Comparison of ENCODE assay signal across 29 mouse cellular contexts in the genomic region with DNA sequence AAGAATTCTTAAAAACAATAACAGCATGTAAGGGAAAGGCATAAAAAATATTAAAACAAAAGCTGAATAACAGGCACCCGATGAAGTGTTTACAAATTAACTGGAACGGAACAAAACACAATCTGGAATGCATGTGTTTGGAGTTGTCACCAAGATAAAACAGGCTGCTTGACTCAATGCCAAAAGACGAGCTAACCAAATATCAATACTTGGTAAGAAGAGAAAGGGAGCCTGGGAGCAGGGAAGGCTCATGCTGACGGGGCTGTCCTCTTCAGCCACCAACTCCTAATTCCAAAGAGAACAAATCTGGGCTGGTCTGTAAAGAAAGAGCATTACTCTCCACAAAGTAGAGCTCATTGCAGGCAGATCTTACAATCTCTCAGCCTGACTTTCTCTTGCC.
DNase-seq lines count a peak whose midpoint lies in the region; ATAC-seq and TF ChIP-seq lines count a peak whose summit lies in the region.
"Had no signal": no experiment of that assay in that cellular context is flagged by ENCODE, and none has a peak within 500 bp of the region (broad histone marks: within the 10 kb centered on the region; RNA-seq: fewer than 3 reads in every experiment).

No protein-coding gene starts in this region.

- peak; percentile 37 to 41 for DNase-seq in cerebellum, postnatal 14 days
- no peak for DNase-seq in cerebellum, postnatal 36 days
- peak; percentile 43 for DNase-seq in limb, embryonic 14.5 days (ENCODE audit: low spot score)
- DNase-seq in limb, embryonic 10.5 days (ENCODE audit: low spot score) = no peak
- DNase-seq in lung, postnatal 10 days = peak; percentile 6
- DNase-seq in lung, postnatal 14 days = no peak
- peak; percentile 18 for DNase-seq in brain, adult 2 months (ENCODE audit: low read depth, low spot score)
- DNase-seq: adrenal gland, postnatal 10 days; cerebellum, adult 11-12 months; cerebellum, adult 9-11 months; gastrocnemius, postnatal 14 days; heart, adult 11 months; heart, postnatal 36 days; kidney, adult 9 months; kidney, postnatal 10 days; layer of hippocampus, postnatal 36 days; liver, postnatal 0 days; right cerebral cortex, postnatal 4 days; thymus, adult 2 months; thymus, postnatal 36 days had no signal

- H3K4me1 ChIP-seq in limb, embryonic 14.5 days (ENCODE audit: control insufficient read depth, insufficient read depth, low read length) = no peaks in the 10 kb centered on the region
- no peaks in the 10 kb centered on the region for H3K4me1 ChIP-seq in limb, embryonic 10.5 days
- H3K4me1 ChIP-seq in neural tube, embryonic 15.5 days = no peaks in the 10 kb centered on the region
- H3K4me1 ChIP-seq: embryonic facial prominence, embryonic 12.5 days; hindbrain, embryonic 13.5 days; liver, embryonic 12.5 days; midbrain, embryonic 12.5 days had no signal

- TF ChIP-seq POLR2A in limb, embryonic 14.5 days (IDR thresholded peaks at IDR 0.05; ENCODE audit: borderline replicate concordance, extremely low read depth, insufficient read depth, insufficient read length) = no peak

- no peak overlapping the region for H3K4me3 ChIP-seq in limb, embryonic 14.5 days (replicated peaks; ENCODE audit: low read length)
- H3K4me3 ChIP-seq in limb, embryonic 10.5 days = no peak overlapping the region
- no peak overlapping the region for H3K4me3 ChIP-seq in neural tube, embryonic 15.5 days (replicated peaks)
- H3K4me3 ChIP-seq: embryonic facial prominence, embryonic 12.5 days; hindbrain, embryonic 13.5 days; liver, embryonic 12.5 days; midbrain, embryonic 12.5 days had no signal

- no peaks in the 10 kb centered on the region for H3K27me3 ChIP-seq in limb, embryonic 14.5 days (ENCODE audit: control insufficient read depth, insufficient read depth, low read length)
- no peaks in the 10 kb centered on the region for H3K27me3 ChIP-seq in limb, embryonic 10.5 days (ENCODE audit: low read depth, poor library complexity, severe bottlenecking)
- H3K27me3 ChIP-seq in neural tube, embryonic 15.5 days (replicated peaks) = no peaks in the 10 kb centered on the region
- H3K27me3 ChIP-seq: embryonic facial prominence, embryonic 12.5 days; hindbrain, embryonic 13.5 days; liver, embryonic 12.5 days; midbrain, embryonic 12.5 days; Patski had no signal

- H3K9me3 ChIP-seq in limb, embryonic 14.5 days (ENCODE audit: control insufficient read depth, low read length) = no peaks in the 10 kb centered on the region
- H3K9me3 ChIP-seq in limb, embryonic 10.5 days (replicated peaks) = no peaks in the 10 kb centered on the region
- no peaks in the 10 kb centered on the region for H3K9me3 ChIP-seq in neural tube, embryonic 15.5 days (replicated peaks)
- H3K9me3 ChIP-seq: embryonic facial prominence, embryonic 12.5 days; hindbrain, embryonic 13.5 days; liver, embryonic 12.5 days; midbrain, embryonic 12.5 days had no signal

- 63% methylated on average over 4 of the region's 4 CpGs for WGBS in limb, embryonic 14.5 days
- 79% methylated on average over 4 of the region's 4 CpGs for WGBS in limb, embryonic 10.5 days
- 47% methylated on average over 4 of the region's 4 CpGs for WGBS in neural tube, embryonic 15.5 days

- H3K36me3 ChIP-seq in limb, embryonic 14.5 days (ENCODE audit: control insufficient read depth, insufficient read depth, low read length) = no peaks in the 10 kb centered on the region
- H3K36me3 ChIP-seq in limb, embryonic 10.5 days = no peaks in the 10 kb centered on the region
- H3K36me3 ChIP-seq in neural tube, embryonic 15.5 days = no peaks in the 10 kb centered on the region
- H3K36me3 ChIP-seq: embryonic facial prominence, embryonic 12.5 days; G1E; hindbrain, embryonic 13.5 days; liver, embryonic 12.5 days; midbrain, embryonic 12.5 days had no signal

- no peak overlapping the region for H3K27ac ChIP-seq in limb, embryonic 14.5 days (replicated peaks; ENCODE audit: low read depth, low read length)
- H3K27ac ChIP-seq in limb, embryonic 10.5 days = no peak overlapping the region
- no peak overlapping the region for H3K27ac ChIP-seq in neural tube, embryonic 15.5 days (replicated peaks)
- H3K27ac ChIP-seq: embryonic facial prominence, embryonic 12.5 days; hindbrain, embryonic 13.5 days; liver, embryonic 12.5 days; midbrain, embryonic 12.5 days had no signal

- H3K9ac ChIP-seq in limb, embryonic 14.5 days (ENCODE audit: low read depth, low read length, severe bottlenecking) = no peak overlapping the region
- H3K9ac ChIP-seq in neural tube, embryonic 15.5 days (replicated peaks) = no peak overlapping the region
- H3K9ac ChIP-seq: embryonic facial prominence, embryonic 12.5 days; hindbrain, embryonic 13.5 days; liver, embryonic 12.5 days; liver, postnatal 0 days; midbrain, embryonic 12.5 days had no signal

- ATAC-seq in limb, embryonic 14.5 days (ENCODE audit: low FRiP score, low read depth) = no peak
- no peak for ATAC-seq in neural tube, embryonic 15.5 days (ENCODE audit: low FRiP score)
- ATAC-seq: intestine, postnatal 0 days; liver, embryonic 12.5 days; liver, postnatal 0 days; Patski had no signal

- no peak overlapping the region for H3K4me2 ChIP-seq in limb, embryonic 14.5 days (replicated peaks; ENCODE audit: low read depth, low read length, severe bottlenecking)
- H3K4me2 ChIP-seq in neural tube, embryonic 15.5 days = no peak overlapping the region
- H3K4me2 ChIP-seq: embryonic facial prominence, embryonic 12.5 days; heart, embryonic 11.5 days; hindbrain, embryonic 13.5 days; liver, embryonic 12.5 days; midbrain, embryonic 12.5 days had no signal

Comparison
In these comparisons a context has a peak if more than half of its experiments do, and no peak if none do; other contexts are left out.
1. DNase-seq: peak in cerebellum, postnatal 14 days (2 of 2), limb, embryonic 14.5 days (single experiment), lung, postnatal 10 days (single experiment) and brain, adult 2 months (single experiment); none in cerebellum, postnatal 36 days (0 of 2), limb, embryonic 10.5 days (single experiment) and lung, postnatal 14 days (single experiment).